Mouse (Mus musculus) testis, adult 2 months (tissue): ENCODE data around the gene Brk1. TPM values are rescaled to one million over a fixed set of nuclear protein-coding genes. Genes with fewer than 3 reads are reported as not detected.
A peak's percentile ranks its signal among the peaks of the same experiment; 100 is the strongest.

Experiments used
- H3K27ac ChIP-seq: fragments of 200-500 bp; 2 replicates; pipeline ENCODE4 v1.5.1; 2012; ENCODE audit warnings: low read depth, low read length; ENCODE audit not compliant: control insufficient read depth, insufficient read depth
- H3K27me3 ChIP-seq: fragments of 200-500 bp; 2 replicates; pipeline ENCODE4 v1.6.1; 2012; ENCODE audit warnings: mild to moderate bottlenecking, low read length, moderate library complexity; ENCODE audit not compliant: control insufficient read depth, insufficient read depth
- H3K36me3 ChIP-seq: fragments of 200-500 bp; 2 replicates; pipeline ENCODE4 v1.6.1; 2012; ENCODE audit warnings: mild to moderate bottlenecking, low read length; ENCODE audit not compliant: control insufficient read depth, insufficient read depth
- H3K4me1 ChIP-seq: fragments of 200-500 bp; 2 replicates; pipeline ENCODE4 v1.6.1; 2012; ENCODE audit warnings: low read length; ENCODE audit not compliant: control insufficient read depth, insufficient read depth
- H3K4me3 ChIP-seq: fragments of 200-500 bp; 2 replicates; pipeline ENCODE4 v1.5.1; 2012; ENCODE audit warnings: low read depth, mild to moderate bottlenecking, low read length, moderate library complexity, mixed read lengths; ENCODE audit not compliant: control insufficient read depth
- CTCF ChIP-seq: fragments of 200-500 bp; IDR thresholded peaks from 2 replicates; pipeline ENCODE4 v1.5.1; 2012; ENCODE audit warnings: low read depth, mild to moderate bottlenecking, inconsistent platforms, low read length, moderate library complexity; ENCODE audit not compliant: control insufficient read depth, insufficient read depth, insufficient replicate concordance
- POLR2A ChIP-seq: fragments of 200-500 bp; IDR thresholded peaks from 2 replicates; pipeline ENCODE4 v1.6.1; 2012; ENCODE audit warnings: low read depth, mild to moderate bottlenecking, inconsistent platforms, low read length, moderate library complexity; ENCODE audit not compliant: control insufficient read depth
- polyA plus RNA-seq: library from polyadenylated mRNA; depleted of rRNA; stranded (reverse); fragments of >200 nt; gene quantifications from 2 replicates; pipeline ENCODE4 v1.2.3, GENCODE M21; 2012

Gene Brk1
- polyA plus RNA-seq, 1 experiment: 70.2 TPM

- H3K4me3 ChIP-seq: peak overlapping the region; percentile 94
- H3K36me3 ChIP-seq: peaks cover 1% of the 10 kb centered on the region
- H3K27me3 ChIP-seq: no peaks in the 10 kb centered on the region
- no peak for TF ChIP-seq CTCF
- no peak for TF ChIP-seq POLR2A
- peaks cover 2% of the 10 kb centered on the region for H3K4me1 ChIP-seq
- peak overlapping the region; percentile 96 for H3K27ac ChIP-seq
Observed at GRCm38 (mm10) chr6:113623386-113623785, 18.8 kb downstream of the Brk1 start.

DNA sequence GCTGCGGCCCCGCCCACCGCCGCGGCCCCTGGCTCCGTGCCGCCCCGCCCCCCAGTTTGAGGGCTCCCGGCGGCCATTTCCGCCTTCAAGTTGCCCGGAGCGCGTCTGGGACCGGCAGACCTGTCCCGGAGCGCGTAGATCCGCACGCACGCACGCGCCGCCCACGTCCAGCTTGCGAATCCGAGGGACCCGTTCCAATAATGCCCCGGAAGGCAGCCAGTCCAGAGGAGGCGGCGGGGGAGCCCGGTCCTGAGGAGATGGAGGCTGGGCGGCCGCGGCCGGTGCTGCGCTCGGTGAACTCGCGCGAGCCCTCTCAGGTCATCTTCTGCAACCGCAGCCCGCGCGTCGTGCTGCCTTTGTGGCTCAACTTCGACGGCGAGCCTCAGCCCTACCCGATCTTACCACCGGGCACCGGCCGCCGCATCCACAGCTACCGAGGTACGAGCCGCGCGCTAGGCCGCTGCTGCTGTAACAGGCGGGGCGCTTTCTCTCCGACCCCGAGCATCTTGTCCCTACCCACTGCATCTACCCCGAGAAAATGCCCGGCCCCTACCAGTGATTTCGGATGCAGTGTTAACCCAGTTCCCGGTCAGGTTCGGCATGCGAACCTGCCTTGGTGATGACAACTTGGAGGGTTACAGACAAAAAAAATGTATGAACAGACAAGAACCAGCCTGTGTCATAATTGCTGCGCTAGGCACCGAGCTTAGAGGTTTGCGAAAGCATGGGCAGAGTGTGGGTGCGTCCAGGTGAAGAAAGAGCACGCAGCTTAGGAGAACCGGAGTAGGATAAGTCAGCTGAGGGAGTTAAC is 19.6 kb downstream of the Brk1 start, which contains the start of gene Vhl:
Gene Vhl, plus strand, starts transcription at position 19 of the 811 bp plus-strand sequence.
- Histone ChIP-seq H3K36me3 (peaks cover 1% of the 10 kb centered on the region), H3K27ac (peak within 1 kb of the TSS; percentile 96), H3K27me3 (no peaks in the 10 kb centered on the region), H3K4me3 (peak within 1 kb of the TSS; percentile 98), H3K4me1 (peaks cover 2% of the 10 kb centered on the region)
- TF ChIP-seq POLR2A: peak; percentile 50
- no peak for TF ChIP-seq CTCF

DNA sequence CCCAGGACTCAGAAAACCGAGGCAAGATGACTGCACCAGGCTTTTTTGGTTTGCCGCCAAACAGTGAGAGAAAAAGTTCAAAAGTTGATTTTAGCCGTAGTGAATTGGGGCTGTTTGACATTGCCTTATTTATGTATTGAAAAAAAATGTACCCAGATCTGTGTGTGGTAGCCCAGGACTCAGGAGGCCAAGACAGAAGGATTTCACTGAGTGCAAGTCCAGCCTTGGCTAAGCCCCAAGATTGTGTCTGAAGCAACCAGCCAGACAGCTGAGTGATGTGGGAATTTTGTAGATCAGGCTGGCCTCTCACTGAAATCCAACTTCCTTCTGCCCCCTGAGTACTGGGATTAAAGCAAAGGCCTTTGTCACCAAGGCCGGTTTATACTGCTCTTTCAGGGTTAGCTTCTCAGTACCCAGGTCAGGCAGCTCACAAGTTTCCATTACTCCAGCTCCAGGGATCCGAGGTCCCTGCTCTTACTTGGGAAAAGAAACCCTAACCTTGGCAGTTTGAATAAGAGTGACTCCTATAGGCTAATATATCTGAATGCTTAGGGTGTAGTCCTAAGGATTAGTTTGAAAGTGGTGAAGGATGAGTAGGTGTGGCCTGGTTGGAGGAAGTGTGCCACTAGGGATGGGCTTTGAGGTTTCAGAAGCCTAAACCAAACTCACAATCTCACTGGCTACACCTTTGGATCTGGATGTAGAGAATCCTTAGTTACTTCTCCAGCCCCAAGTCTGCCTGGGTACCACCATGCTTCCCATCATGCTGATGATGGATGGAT is 20.6 kb downstream of the Brk1 start:
- H3K27ac ChIP-seq: peak overlapping the region; percentile 92

GRCm38 (mm10) chr6:113630322-113630721 is 25.8 kb downstream of the Brk1 start:
- Histone ChIP-seq H3K36me3 (peaks cover 3% of the 10 kb centered on the region), H3K27ac (no peak overlapping the region), H3K4me1 (no peaks in the 10 kb centered on the region), H3K4me3 (no peak overlapping the region), H3K27me3 (no peaks in the 10 kb centered on the region)
- TF ChIP-seq CTCF: no peak

More for the DNA sequence above, 20.6 kb downstream of the Brk1 start:
- TF ChIP-seq CTCF: no peak
- no peak for TF ChIP-seq POLR2A
- peak overlapping the region; percentile 98 for H3K4me3 ChIP-seq
- H3K36me3 ChIP-seq: peaks cover 1% of the 10 kb centered on the region
- peaks cover 2% of the 10 kb centered on the region for H3K4me1 ChIP-seq
- no peaks in the 10 kb centered on the region for H3K27me3 ChIP-seq

GRCm38 (mm10) chr6:113632863-113633262 is 28.3 kb downstream of the Brk1 start:
- Histone ChIP-seq H3K27ac (peak overlapping the region; percentile 60; the same call in 1 of the 2 replicates), H3K4me1 (no peaks in the 10 kb centered on the region), H3K27me3 (no peaks in the 10 kb centered on the region), H3K36me3 (peaks cover 1% of the 10 kb centered on the region), H3K4me3 (peak overlapping the region; percentile 55)
- TF ChIP-seq POLR2A (no peak), CTCF (no peak)

GRCm38 (mm10) chr6:113638302-113639040 is 33.9 kb downstream of the Brk1 start, which contains the start of gene Irak2:
Gene Irak2, plus strand, starts transcription at chr6:113638467.
- Histone ChIP-seq H3K27ac (no peak within 1 kb of the TSS; the same call in 1 of the 2 replicates), H3K4me3 (peak within 1 kb of the TSS; percentile 78), H3K36me3 (no peaks in the 10 kb centered on the region), H3K27me3 (no peaks in the 10 kb centered on the region), H3K4me1 (no peaks in the 10 kb centered on the region; the same call in none of the 2 replicates)
- peak; percentile 86 for TF ChIP-seq CTCF
- peak; percentile 77 for TF ChIP-seq POLR2A
